Mouse (Mus musculus): ENCODE results near the gene Fpr3. TPM values are rescaled to one million over a fixed set of nuclear protein-coding genes. Genes with fewer than 3 reads are reported as not detected.

Gene Fpr3
- polyA plus RNA-seq, 1 experiment from 2014 or later: not detected

DNA sequence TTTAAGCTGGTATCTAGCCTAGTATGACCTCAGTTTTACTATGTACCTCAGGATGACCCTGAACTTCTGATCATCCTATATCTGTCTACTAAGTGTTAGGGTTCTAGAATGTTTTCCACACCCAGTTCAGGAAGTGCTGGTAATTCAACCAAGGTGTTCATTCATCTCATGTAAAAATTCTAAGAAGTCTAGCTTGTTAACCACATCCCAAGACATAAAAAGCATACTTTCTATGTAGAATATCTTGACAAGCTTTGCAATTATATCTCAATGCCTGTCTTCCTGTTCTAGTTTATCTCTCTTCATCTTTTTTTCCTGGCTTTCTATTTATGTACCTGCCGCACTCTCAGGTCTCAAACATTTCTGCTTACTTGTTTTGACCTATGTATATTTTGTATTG is 117.1 kb downstream of the Fpr3 start:
- H3K4me2 ChIP-seq (ENCODE audit: low read depth, low read length): no peak overlapping the region
- H3K4me1 ChIP-seq (ENCODE audit: control insufficient read depth, insufficient read depth, low read length): no peaks in the 10 kb centered on the region
- H3K36me3 ChIP-seq (replicated peaks; ENCODE audit: control insufficient read depth, insufficient read depth, low read depth, low read length): no peaks in the 10 kb centered on the region
- H3K27ac ChIP-seq (replicated peaks; ENCODE audit: low read depth, low read length): no peak overlapping the region
- ATAC-seq (replicated peaks; ENCODE audit: insufficient number of reproducible peaks, low FRiP score, low TSS enrichment, low read depth) (no peak), DNase-seq (ENCODE audit: low spot score) (no peak)
- 95% methylated on average over 1 of the region's 1 CpGs for WGBS
- no peak overlapping the region for H3K4me3 ChIP-seq (ENCODE audit: low read depth, low read length)
- H3K9ac ChIP-seq (replicated peaks; ENCODE audit: low read length): no peak overlapping the region
- H3K27me3 ChIP-seq (ENCODE audit: control insufficient read depth, insufficient read depth, low read length): no peaks in the 10 kb centered on the region
- no peaks in the 10 kb centered on the region for H3K9me3 ChIP-seq (replicated peaks; ENCODE audit: control insufficient read depth, low read length)

Other genes starting within 250 kb of the Fpr3 start
- not detected in 2 replicates for gene Vmn2r90, start 184.1 kb upstream of the Fpr3 start, polyA plus RNA-seq (2014; fragmentation: Nextera tagmentation; extraction: Ambion mirVana)
- gene Spaca6, start 60.7 kb upstream of the Fpr3 start, polyA plus RNA-seq (2014; fragmentation: Nextera tagmentation; extraction: Ambion mirVana): 13.7 and 18.5 TPM in 2 replicates
- gene Has1, start 32.6 kb upstream of the Fpr3 start, polyA plus RNA-seq (2014; fragmentation: Nextera tagmentation; extraction: Ambion mirVana): 0.70 and 0.74 TPM in 2 replicates
- gene Fpr1, start 3.9 kb upstream of the Fpr3 start, polyA plus RNA-seq (2014; fragmentation: Nextera tagmentation; extraction: Ambion mirVana): 0.15 TPM in 1 of 2 replicates, not detected in the other
- not detected in 2 replicates for gene Fpr2, start within 50 bp of the Fpr3 start, polyA plus RNA-seq (2014; fragmentation: Nextera tagmentation; extraction: Ambion mirVana)
- gene Fpr-rs4, start 133.9 kb downstream of the Fpr3 start, polyA plus RNA-seq (2014; fragmentation: Nextera tagmentation; extraction: Ambion mirVana): not detected in 2 replicates
- gene Vmn2r124, start 161.6 kb downstream of the Fpr3 start, polyA plus RNA-seq (2014; fragmentation: Nextera tagmentation; extraction: Ambion mirVana): not detected in 2 replicates
- not detected in 2 replicates for gene Vmn2r91, start 197.2 kb downstream of the Fpr3 start, polyA plus RNA-seq (2014; fragmentation: Nextera tagmentation; extraction: Ambion mirVana)